Mouse (Mus musculus): ENCODE measurements around the gene Hcrt.

- TF ChIP-seq CTCF (IDR thresholded peaks at IDR 0.05; ENCODE audit: low read depth): no peak
- TF ChIP-seq EP300 (IDR thresholded peaks at IDR 0.05; ENCODE audit: low read depth): no peak
Observed at GRCm38 (mm10) chr11:100789702-100790101, 27.0 kb upstream of the Hcrt start.
